Mouse (Mus musculus) lung, postnatal 4 days (tissue): ENCODE results near the gene Hexim1.

Experiments used
- DNase-seq, 2 experiments: peaks; one replicate each; pipeline ENCODE4 v3.0.0; 2021

The Hexim1 gene

GRCm38 (mm10) chr11:103116008-103116818 lies at the start of gene Hexim1:
Hexim1 (plus strand) TSS chr11:103116231.
- peak; percentile 100 for DNase-seq

GRCm38 (mm10) chr11:103067051-103067361 lies 49.0 kb upstream of the Hexim1 start:
- no peak for DNase-seq

GRCm38 (mm10) chr11:103067457-103068001 lies 48.5 kb upstream of the Hexim1 start:
- peak; percentile 49 to 81 for DNase-seq

GRCm38 (mm10) chr11:103068272-103068671 lies 47.8 kb upstream of the Hexim1 start:
- DNase-seq: no peak

GRCm38 (mm10) chr11:103068884-103069283 lies 47.1 kb upstream of the Hexim1 start:
- peak in 1 of 2 experiments; percentile 19 for DNase-seq

DNA sequence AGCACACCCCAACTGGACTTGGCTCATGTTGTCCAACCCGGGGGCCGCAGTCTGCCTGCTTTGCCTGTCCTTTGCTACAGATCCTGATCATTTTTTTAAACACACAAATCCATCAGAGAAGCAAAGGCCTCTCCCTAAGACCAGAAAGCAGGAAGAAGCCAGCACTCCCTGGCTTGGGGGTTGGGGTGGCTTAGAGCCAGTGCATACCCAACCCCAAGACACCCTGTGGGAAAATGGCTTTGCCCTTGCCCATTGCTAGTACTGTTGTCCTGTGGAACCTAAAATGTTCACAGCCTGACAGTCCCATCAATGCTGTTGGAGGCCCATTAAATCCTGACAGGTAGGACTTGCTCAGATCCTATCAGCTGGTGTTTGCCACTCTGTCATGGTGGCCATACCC lies 46.3 kb upstream of the Hexim1 start:
- no peak for DNase-seq

- DNase-seq: peak in 1 of 2 experiments; percentile 19
These were observed 45.6 kb upstream of the Hexim1 start for GRCm38 (mm10) chr11:103070322-103070880.

- peak in 1 of 2 experiments; percentile 17 for DNase-seq
These were observed 42.4 kb upstream of the Hexim1 start for GRCm38 (mm10) chr11:103073671-103074070.

DNA sequence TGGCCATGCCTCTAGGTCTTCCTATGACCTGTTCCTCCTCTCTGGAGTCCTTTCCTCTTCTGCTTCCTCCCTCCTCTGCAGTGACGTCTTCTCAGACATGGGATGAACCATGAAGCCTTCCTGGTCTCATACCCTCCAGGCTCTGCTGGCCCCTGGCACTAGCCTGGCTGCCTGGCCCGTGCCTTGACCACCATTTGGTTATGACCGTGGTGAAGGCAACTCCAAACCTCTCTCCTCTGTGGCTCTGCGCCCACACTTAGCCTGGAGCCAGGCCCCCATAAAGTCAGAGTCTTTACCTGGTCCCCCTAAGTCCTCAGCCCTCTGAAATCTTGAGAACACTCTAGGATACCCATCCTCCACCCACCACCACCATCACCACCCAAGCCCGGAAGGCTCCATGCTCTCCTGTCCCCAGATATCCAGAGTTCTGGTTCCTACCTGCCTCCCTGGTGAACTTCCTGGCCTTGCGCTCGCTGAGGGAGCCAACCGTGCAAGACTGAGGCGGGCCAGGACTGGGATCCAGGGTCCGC lies 41.8 kb upstream of the Hexim1 start:
- DNase-seq: peak in 1 of 2 experiments; percentile 17

DNA sequence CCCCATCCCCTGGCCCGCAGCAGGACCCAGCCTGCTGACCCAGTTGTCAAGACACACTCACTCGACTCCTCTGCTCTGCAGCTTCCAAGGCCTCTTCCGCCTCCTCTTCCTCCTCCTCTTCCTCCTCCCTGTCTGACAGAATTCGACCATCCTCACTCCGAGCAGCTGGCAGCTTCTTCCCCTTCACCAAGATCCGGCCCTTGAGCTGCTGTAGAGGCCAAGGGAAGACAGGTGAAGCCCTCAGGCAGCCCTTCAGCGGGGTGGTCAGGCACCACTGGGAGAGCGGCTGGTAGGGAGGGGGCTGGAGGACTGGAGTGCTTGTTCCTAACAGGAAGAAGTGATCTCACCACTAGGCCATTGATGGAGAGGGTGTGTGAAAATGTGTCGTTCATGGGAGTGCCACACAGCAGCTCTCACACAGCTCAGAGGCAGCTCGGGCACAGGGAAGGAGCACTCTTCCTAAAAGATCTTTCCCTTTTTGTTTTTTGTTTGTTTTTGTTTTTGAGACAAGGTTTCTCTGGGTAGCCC lies 41.2 kb upstream of the Hexim1 start:
- peak; percentile 43 to 46 for DNase-seq

GRCm38 (mm10) chr11:103076010-103076409 lies 40.0 kb upstream of the Hexim1 start:
- DNase-seq: no peak

DNA sequence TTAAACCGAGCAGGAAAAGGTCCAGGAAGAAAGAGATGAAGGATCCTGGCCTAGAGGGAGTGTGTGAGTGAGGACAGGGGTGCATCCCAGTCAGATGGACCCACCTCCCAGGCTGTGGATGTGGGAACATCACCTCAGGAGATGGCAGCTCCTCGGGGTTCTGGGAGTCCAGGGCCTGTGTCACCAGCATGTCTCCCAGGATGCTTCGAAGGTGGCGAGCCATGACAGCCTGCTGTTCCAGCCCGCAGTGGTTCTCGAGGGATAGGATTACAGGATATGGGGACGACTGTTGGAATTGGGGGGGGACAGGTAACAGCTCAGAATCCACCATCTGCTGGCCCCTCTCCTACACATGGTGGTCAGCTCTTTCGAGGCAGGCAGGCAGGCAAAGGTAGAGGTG lies 39.5 kb upstream of the Hexim1 start:
- no peak for DNase-seq

DNA sequence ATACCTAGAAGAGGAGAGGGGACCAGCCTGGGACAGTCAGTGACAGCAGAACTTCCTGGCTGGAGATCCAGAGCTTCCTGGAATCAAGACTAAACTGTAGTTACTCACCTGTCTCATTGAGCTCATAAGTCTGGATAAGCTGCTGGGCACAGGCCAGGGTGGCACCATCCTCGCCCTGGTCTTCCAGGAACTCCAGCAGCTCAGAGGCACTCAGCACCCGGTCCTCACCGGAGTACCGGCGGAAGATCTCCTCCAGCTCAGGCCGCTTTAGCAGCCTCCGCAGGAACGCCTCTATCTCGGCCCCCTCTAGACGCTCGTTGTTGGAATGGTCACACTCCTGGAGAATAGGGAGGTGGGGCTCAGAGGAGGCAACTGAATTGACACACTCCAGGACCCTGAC lies 37.9 kb upstream of the Hexim1 start:
- DNase-seq: no peak

- DNase-seq: peak in 1 of 2 experiments; percentile 32
These were observed 35.5 kb upstream of the Hexim1 start for GRCm38 (mm10) chr11:103080323-103081091.

GRCm38 (mm10) chr11:103081631-103082030 lies 34.4 kb upstream of the Hexim1 start:
- DNase-seq: peak in 1 of 2 experiments; percentile 17

DNA sequence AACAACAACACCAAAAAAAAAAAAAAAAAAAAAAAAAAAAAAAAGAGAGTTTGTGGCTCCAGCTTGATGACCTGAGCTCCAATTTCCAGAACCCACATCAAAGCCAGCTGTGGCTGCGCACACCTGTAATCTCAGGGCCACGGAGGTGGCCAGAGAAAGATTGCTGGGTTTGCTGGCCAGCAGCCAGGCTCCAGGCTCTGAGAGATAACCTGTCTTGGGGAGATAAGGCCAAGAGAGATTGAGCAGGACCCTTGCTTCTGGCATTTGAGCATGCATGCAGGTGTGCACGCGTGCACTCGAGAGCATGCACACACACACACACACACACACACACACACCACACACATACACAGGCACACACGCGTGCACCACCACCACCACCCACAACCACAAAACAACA lies 22.7 kb upstream of the Hexim1 start:
- DNase-seq: no peak

GRCm38 (mm10) chr11:103093862-103094833 lies 21.9 kb upstream of the Hexim1 start:
- peak in 1 of 2 experiments; percentile 45 for DNase-seq

DNA sequence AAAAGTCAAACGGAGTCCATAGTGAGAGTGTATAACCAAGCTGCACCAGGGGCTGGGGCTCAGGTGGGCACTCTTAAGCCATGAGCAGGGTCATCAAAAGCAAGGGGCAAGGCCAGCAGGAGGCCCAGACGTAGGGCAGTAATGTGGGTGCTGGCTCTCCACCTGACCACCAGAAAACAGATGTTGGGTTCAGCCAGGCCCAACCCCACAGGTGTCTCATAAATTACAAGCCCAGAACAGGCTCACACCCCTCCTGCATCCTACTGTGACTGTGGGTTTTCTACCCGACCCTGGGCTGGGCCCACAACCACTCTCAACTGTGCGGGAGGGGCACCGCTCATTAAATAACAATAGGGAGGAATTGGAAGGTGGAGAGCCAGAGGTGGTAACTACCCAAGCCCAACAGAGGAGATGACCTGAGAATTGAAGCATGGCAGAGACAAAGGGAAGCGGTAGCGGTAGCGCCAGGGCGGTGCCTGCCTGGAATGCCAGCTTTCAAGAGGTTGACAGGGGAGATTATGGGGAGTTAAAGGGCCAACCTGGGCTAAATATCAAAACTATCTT lies 20.8 kb upstream of the Hexim1 start:
- DNase-seq: peak in 1 of 2 experiments; percentile 22

DNA sequence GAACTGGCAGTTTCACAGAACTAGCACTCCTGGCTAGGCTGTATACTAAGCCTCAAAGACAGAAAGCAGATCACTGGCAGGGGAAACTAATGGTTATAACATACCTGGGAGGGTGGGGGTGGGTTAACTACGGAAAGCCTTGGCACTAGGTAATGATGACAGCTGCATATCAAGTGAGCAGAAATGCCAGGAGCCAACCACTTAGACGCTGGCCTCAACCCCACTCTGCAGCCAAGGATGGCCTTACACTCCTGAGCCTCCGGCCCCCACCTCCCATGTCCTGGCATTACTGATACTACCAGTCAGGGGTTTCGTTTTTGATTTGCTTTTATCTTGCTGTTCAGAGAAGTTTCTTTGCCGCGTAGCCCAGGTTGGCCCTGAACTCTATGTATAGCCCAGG lies 20.2 kb upstream of the Hexim1 start:
- no peak for DNase-seq

- peak in 1 of 2 experiments; percentile 66 for DNase-seq
These were observed 18.8 kb upstream of the Hexim1 start for GRCm38 (mm10) chr11:103096979-103097894.
